Mouse (Mus musculus): ENCODE results near the gene Lrp6. TPM values are rescaled to one million over a fixed set of nuclear protein-coding genes. Genes with fewer than 3 reads are reported as not detected.

Gene Lrp6
- 10 to 100 TPM; 55.3 to 59.1 TPM for total RNA-seq (2021)

- intact Hi-C loops (cut with DNase I): loop anchor here (2.0 to 5.0 kb wide), 4 partner anchors 35 to 140 kb away; no protein-coding TSS in a partner anchor
- DNase-seq (ENCODE audit: low spot score): peak; percentile 70
Observed at GRCm38 (mm10) chr6:134566818-134567485, at the start of gene Lrp6. Lrp6 (minus strand) TSS chr6:134566965.

DNA sequence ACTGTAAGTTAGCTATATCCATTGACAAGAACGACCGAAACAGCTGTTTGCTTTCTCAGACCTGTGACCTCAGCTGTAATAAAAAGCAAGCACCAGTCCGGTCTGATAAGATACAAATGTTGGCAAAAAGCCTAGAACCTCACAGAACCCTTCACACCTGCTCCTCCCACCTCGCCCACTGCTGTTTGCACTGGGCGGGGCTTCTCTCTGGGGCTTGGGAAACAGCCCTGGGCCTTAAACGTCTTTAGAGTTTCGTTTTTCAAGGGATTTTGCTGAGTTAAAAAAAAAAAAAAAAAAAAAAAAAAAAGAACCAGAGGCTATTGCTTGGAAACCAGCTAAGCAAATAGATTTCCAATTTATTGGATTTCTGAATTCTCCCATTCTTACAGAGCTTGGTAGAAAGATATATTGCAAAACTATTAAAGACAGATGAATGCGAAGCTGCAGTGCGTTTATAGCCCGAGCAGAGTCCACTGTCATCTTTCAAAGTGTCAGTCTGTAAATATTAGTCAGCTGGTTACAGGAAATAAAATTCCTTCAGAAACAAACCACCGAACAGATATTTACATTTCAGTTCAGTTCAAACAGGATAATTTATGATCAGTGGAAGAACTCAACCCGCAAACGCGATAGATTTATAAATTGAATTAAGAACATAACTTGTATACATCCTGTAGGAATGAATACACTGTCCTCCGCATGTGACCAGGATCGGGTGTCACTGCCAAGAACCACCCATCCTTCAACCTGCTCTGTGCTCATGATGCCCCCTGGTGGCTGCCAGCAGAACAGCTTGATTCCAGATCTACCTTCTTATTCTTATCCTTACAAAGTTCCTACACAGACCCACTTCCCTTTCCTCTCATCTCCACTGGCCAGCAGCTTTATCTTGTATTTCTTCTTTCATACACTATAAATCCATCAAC, 48.2 kb upstream of the Lrp6 start:
- peak; percentile 65 for DNase-seq (ENCODE audit: low spot score)
- intact Hi-C loops (cut with DNase I): loop anchor here (1.0 kb wide), 1 partner anchor 190 kb away; no protein-coding TSS in a partner anchor

DNA sequence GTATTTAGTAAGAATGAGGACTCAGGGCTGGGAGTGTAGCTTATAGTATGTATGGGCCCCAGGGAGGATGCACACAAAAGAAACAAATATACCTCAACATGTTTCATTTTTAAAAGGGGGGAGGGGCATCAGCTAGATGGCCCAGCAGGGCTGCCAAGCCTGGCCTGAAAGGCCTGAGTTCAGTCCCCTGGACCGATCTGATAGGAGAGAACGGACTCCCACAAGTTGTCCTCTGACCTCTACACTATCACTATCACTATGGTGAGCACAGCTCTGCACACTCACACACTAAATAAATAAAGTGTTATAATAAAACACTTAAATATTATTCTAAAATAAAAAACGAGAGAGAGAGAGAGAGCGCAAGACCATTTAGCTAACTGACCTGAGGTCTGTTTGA, 47.6 kb upstream of the Lrp6 start:
- no peak for DNase-seq (ENCODE audit: low spot score)
- intact Hi-C loops (cut with DNase I): no loop called here

- no peak for DNase-seq (ENCODE audit: low spot score)
- intact Hi-C loops (cut with DNase I): no loop called here
Observed at GRCm38 (mm10) chr6:134611896-134612295, 45.1 kb upstream of the Lrp6 start.

DNA sequence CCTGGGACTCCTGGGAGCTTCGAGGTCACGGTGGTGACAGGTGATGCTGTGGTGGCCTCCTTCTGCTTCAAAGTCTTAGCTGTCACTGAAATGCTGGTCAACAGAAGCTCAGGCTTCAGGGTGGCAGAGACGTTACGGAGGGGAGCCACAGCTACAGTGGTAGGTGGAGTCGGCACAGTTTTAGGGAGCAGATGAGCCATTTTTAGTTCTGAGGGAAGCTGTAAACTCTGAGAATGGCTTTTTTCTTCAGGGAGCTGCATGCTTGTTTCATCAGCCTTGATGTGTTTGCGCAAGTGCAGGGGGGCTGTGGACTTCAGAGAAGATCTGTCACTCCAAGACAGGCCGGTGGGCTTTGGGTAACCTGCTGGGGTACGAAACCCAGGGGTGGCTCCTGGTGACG, 43.6 kb upstream of the Lrp6 start:
- no peak for DNase-seq (ENCODE audit: low spot score)
- intact Hi-C loops (cut with DNase I): no loop called here

DNA sequence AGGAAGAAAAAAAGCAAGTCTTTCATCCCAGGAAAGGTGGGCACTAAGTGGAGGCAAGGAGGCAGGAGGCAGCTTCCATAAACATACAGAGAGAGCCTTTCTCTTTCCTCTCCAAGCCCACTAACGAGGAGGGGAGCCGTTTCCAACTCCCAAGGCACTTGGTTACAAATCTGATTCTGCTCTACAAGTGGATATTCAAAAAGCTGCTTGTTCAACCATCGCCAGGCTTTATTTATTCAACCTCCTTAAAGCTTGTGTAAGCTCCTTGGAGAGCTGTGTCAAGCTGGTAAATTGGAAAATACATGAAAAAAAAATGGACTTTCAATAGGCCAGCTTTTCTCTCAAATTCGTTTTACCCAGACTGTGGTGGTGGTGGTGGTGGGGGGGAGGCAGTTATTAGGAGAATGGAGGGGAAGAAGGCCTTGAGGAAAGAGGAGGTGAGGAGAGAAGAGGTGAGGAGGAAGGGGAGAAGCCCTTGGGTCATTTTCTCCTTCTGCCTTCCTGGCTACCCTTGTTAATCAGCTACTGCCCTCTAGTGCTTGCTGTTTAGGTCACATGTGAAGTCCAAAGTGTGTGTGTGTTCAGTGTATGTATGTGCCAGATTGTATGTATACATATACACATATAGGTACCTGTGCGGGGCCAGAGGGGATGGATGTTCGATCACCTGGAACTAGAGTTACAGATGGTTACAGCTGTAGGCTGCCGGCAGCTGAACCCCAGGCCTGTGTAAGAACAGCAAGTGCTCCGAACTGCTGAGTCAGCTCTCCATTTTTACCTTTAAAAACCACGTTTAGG, 40.4 kb upstream of the Lrp6 start:
- intact Hi-C loops (cut with DNase I): loop anchor here (2.0 to 10.0 kb wide), 4 partner anchors 40 to 642 kb away; partner anchors contain the start of gene Lrp6
- no peak for DNase-seq (ENCODE audit: low spot score)

GRCm38 (mm10) chr6:134606540-134606939, 39.8 kb upstream of the Lrp6 start:
- DNase-seq (ENCODE audit: low spot score): no peak
- intact Hi-C loops (cut with DNase I): loop anchor here (2.0 to 10.0 kb wide), 4 partner anchors 40 to 642 kb away; partner anchors contain the start of gene Lrp6

- intact Hi-C loops (cut with DNase I): loop anchor here (10.0 kb wide), 1 partner anchor 640 kb away; no protein-coding TSS in a partner anchor
Observed at GRCm38 (mm10) chr6:134605196-134605595, 38.4 kb upstream of the Lrp6 start.

GRCm38 (mm10) chr6:134602371-134603003, 35.7 kb upstream of the Lrp6 start:
- intact Hi-C loops (cut with DNase I): loop anchor here (10.0 kb wide), 1 partner anchor 638 kb away; no protein-coding TSS in a partner anchor
- no peak for DNase-seq (ENCODE audit: low spot score)

More at GRCm38 (mm10) chr6:134605196-134605595, 38.4 kb upstream of the Lrp6 start:
- no peak for DNase-seq (ENCODE audit: low spot score)

DNA sequence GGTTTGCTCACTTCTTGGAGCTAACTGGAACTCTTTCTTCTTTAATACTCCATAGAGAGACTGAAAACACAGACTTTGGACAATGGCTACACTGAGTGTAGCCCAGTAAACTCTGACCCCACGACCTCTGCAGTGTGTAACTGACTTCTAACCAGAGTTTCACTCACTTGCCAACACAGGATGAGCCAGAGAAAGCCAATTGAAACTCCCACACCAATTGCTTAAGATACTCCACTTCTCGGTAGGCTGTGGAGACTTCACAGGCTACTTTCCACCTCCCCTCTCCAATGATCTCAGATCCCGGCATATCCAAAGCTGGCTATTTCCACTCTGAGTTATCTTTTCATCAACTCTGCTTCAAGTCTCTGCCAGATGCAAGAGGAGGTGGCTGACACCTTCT, 35.0 kb upstream of the Lrp6 start:
- DNase-seq (ENCODE audit: low spot score): no peak
- intact Hi-C loops (cut with DNase I): loop anchor here (10.0 kb wide), 1 partner anchor 637 kb away; no protein-coding TSS in a partner anchor

GRCm38 (mm10) chr6:134601130-134601529, 34.4 kb upstream of the Lrp6 start:
- no peak for DNase-seq (ENCODE audit: low spot score)
- intact Hi-C loops (cut with DNase I): loop anchor here (10.0 kb wide), 1 partner anchor 636 kb away; no protein-coding TSS in a partner anchor

DNA sequence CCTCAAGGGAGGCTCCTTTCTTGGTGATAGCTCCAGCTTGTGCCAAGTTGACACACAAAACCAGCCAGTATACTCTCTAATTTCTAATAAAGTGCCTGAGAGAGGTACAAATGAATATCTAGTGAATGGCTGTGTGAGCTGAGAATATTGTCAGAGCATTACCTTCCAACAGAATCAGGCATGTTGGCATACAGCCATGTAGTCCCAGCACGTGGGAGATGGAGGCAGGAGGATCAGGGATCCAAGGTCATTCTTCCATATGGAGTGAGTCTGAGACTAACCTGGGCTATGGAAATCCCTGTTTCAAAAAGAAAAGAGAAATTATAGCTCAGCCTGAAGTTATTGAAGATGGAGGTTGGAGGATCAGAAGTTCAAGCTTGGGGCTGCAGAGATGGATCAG, 32.5 kb upstream of the Lrp6 start:
- intact Hi-C loops (cut with DNase I): no loop called here
- DNase-seq (ENCODE audit: low spot score): no peak

DNA sequence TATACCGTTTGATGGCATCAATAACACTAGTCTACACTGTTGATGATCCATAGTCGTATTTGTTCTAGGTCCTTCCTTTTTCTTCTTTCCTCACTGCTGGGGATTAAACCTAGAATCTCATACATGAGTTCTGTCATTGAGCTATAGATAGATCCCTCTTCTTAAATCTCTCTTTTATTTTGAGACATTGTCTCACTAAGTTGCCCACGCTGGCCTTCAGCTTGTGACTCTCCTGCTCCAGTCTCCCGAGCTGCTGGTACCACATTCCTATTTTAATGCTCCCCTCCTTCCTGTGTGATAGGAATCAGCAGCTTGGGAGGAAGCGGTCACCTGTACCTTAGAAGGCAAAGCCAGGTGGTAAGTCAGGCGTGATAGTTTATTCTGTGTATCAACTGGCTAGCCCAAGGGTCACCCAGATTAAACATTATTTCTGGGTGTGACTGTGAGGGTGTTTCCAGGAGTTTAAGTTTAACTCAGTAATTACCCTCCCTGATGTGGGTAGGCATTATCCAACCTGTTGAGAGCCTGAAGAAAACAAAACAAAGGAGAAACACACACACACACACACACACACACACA, 31.0 kb upstream of the Lrp6 start:
- no peak for DNase-seq (ENCODE audit: low spot score)
- intact Hi-C loops (cut with DNase I): no loop called here

GRCm38 (mm10) chr6:134594569-134595442, 28.0 kb upstream of the Lrp6 start:
- peak; percentile 39 for DNase-seq (ENCODE audit: low spot score)
- intact Hi-C loops (cut with DNase I): loop anchor here (2.0 kb wide), 1 partner anchor 20 kb away; no protein-coding TSS in a partner anchor

- intact Hi-C loops (cut with DNase I): no loop called here
- DNase-seq (ENCODE audit: low spot score): no peak
Observed at GRCm38 (mm10) chr6:134591614-134592013, 24.8 kb upstream of the Lrp6 start.

DNA sequence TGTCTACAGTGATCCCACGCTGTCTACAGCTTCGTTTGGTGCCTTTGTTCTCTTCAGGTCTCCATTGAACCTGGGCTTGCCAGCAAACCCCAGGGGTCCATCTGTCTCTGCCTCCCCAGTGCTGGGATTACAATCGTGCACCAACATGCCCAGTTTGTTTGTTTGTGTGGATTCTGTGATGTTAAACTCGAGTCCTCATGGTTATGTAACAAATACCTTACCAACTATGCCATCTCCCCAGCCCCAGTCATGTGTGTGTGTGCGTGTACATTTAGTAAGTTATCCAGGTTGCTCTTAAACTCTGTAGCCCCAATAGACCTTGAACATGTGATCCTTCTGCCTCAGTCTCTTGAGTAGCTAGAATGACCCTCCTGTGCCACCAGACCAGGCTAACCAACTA, 19.5 kb upstream of the Lrp6 start:
- DNase-seq (ENCODE audit: low spot score): no peak
- intact Hi-C loops (cut with DNase I): no loop called here

DNA sequence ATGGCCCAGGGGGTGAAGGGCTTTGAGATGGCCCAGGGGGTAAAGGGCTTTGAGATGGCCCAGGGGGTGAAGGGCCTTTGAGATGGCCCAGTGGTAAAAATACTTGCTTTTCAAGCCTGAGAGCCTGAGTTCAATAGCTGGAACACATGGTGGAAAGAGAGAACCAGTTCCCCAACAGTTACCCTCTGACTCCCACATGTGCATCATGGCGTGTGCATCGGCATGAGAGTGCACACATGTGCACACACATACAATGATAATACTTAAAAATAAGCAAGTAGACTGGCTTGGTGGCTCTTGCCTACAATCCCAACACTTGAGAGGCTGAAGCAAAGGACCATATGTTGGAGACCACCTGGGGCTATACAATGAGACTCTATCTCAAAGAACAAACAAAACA, 17.9 kb upstream of the Lrp6 start:
- no peak for DNase-seq (ENCODE audit: low spot score)
- intact Hi-C loops (cut with DNase I): no loop called here

DNA sequence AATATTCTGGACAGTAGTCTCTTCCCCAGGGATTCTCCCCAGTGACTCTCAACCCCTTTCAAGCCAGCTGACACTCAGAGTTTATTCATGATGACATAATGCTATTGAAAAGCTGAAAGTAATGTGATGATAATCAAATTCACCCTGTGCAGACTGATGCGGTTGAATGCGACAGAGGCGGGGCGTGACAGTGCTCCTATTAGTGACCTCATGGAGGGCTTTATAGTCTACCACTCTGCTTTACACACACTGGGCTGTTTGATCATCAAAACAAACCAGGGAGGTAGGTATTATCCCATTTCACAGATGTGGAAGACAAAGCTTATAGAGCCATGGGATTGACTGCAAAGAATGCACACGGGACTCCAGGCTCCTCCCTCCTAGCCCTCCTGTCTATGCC, 15.3 kb upstream of the Lrp6 start:
- no peak for DNase-seq (ENCODE audit: low spot score)
- intact Hi-C loops (cut with DNase I): no loop called here

Data from heart, postnatal 25 days (tissue).